Mouse (Mus musculus) embryo, embryonic 11 days (tissue): Measurements from ENCODE around the gene Pyroxd1.

Experiments
- DNase-seq: peaks from one replicate; pipeline ENCODE4 v3.0.0-alpha.2; 2015

Gene Pyroxd1

DNA sequence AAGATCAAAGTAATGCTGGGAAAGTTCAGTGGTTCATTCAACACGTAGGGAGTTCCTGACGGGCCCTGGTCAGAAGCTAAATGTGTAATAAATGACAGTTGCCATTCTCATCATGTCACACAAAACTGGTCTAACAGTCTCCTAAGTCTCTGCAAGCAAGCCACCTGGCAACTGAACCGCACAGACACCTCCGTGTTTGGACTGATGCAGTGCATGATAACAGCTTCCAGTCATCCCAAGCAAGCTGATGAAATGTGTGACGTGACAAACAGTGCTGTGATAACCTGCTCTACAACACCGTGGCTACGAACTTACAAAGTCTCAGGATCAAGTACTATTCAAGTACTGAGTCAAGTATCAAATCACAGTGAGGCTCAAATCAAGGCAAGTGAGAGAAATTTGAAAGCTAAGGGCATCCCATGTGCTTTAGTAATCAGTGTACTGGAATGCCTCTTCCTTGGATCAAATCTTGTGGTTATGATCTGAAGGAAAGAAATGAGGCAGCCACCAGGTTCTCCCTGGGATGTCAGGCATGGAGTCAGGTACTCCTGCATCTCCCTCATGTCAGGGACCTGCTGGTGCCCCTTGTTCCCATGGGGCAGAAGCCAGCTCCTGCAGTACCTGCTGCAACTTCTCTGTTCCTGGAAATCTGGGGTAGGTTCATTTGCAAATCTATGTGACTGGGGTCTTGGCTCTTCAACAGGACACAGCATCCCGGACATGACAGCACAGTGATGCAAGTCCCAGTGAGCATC lies 33.3 kb downstream of the Pyroxd1 start:
- no peak for DNase-seq

DNA sequence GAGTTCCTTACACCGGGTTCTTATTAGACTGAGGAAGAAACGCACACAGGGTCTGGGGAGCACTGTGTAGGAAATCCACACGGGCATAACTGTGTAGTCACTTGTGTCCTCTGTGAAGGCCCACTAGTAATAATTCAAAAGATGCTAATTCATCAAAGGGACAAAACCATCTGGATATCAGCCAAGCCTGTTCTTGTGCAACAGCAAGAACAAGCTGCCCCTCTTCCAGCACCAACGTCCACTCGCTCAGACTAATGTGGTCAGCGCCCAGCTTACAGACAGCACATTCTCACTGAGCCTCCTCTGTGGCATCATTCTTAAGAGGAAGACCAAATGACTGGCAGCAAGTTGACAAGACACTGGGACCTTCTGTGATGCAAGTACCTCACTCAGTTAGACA lies 34.5 kb downstream of the Pyroxd1 start:
- DNase-seq, result no peak

DNA sequence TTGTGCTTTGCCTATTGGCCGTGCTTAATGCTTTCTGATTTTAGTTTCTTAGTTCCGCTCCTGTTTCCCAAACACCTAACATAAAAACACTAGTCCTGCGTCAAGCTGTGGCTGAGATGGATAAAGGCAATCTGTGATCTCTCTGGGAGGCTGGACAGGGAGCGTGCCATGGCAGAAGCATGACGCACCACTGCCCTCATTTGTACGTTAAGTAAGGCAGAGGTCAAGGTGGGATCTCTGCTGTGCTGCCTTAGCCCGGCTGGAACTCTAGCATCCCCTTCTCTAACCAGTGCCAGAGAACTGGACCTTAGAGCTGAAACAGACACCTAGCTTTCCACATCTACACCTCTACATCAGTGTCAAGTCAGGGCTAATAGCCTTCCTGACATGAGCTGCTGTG lies 36.2 kb downstream of the Pyroxd1 start:
- DNase-seq, result no peak

DNA sequence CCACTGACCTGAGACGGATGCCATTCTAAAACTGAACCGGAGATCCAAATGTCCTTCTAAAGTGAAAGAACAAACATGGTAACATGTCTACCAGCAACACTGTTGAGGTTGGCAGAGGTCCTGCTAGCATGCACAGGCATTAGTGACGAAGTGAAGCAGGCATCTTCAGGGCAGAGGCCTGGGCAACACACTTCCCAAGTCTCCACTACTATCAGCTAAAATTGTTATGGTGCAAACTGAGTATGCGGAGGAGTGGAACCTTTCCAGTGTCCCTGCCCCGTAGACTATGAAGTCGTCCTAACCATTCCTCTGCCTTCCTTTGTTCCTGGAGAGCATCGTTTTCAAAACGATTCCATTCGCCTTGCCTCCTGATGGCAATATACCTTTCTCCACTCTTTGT lies 39.1 kb downstream of the Pyroxd1 start:
- no peak for DNase-seq

DNA sequence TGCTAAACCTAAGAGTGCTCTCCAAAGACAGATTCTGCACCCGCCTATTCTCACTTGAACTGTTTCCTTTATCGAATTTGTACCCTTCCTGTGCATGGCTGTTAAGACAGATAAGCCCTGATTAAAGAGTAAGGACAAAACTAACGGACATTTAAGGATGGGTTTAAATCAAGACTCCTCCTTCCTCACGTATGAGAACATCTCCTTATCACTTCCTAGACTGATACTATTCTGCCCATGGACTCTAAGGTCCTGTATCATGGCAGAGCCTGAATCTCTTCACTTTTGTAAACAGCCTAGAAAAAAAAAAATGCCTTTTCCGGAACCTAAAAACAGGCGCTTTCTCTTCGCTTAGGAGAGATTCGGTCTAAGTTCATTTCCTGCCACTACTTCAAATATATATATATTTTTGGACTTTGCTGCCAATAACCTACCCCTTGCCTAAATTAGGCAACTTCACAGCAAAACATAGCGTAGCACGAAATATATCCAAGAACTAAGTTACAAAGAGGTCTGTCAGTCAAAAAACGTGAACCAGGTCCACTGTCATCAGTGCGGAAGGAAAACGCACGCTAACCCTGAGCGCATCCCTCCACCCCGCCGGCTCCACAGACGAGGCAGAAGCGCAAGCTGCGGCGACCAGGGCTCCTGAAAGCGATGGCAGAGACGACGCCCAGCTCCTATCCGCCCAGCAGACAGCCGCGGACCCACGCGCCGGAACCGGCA lies 41.0 kb downstream of the Pyroxd1 start:
- no peak for DNase-seq

DNA sequence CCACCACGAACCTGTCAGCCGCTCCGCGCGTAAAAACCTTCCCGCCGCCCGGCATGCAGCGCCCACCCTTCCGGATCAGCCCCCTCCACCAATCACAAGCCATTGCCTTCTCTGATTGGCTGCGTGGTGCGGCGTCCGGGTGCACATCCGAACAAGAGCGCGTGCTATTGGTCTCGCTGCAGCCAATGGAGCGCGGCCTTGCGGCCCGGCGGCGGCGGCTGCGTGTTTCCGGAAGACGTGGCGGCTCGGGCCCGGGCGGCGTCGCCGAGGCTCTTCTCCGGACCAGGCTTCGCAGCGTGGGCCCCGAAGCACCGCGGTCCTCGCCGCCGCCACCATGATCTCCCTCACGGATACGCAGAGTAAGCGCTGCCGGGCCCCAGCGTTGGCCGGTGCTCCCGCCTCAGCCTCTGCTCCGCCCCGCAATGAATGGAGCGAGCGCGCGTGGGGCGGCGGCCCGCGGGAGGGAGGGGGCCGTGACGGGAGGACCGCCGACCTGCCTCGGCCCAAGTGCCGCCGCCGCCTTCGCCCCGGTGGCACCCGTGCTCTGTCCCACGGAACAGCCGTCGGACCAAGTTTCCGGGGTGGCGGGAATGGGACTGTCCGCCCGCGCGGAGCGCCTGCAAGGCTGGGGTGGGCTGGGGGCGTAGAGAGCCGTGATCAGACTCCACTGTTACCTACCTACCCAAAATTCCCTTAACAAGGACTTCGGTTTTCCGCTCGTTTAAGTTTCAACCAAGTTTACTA lies 41.7 kb downstream of the Pyroxd1 start, which contains the start of the genes Recql and Golt1b:
TSS of gene Recql (minus strand) at position 77 of the 744 bp plus-strand sequence.
TSS of gene Golt1b (plus strand) at position 211 of the 744 bp plus-strand sequence.
- DNase-seq, result peak; percentile 96

DNA sequence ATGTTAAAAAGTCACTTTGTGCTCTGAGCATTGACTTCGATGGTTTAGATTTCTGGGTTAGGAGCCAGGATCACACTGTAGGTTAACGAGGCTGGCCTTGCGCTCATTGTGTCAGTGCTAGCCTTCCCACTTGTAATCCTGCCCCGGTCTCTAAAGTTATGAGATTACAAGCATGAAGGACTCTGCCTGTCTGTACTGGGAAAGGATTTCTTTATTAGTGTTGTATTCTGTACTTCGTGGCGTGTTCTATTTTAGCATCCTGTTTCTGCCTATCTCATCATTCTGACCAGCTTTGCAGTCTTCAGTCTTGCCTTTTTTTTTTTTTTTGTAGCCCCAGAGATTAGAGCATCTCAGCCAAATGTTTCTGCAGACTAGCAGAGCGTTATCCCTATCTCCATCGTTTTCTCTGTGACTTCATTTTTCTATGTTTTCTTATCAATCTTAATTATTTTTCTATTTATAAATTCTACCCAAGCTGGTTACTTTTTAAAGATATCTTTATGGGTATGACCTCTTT lies 42.4 kb downstream of the Pyroxd1 start:
- DNase-seq, result no peak

DNA sequence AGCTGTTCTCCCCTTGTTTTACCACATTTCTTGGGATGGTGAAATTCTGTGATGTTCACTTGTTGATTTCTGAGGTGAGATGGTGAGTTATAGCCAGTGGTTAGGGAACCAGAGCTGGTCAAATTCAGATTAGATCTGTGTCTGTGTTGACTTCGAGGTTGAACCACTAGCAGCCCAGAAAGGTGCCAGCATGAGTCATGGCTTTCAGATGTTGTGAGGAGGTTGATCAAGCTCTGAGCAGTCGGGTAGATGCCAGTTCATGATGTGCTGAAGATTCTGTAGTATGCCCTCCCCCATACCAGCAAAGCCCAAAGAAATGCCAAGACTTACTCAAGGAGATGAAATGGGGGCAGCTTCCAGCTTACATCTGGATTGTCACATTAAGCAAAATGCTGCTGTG lies 43.6 kb downstream of the Pyroxd1 start:
- no peak for DNase-seq

DNA sequence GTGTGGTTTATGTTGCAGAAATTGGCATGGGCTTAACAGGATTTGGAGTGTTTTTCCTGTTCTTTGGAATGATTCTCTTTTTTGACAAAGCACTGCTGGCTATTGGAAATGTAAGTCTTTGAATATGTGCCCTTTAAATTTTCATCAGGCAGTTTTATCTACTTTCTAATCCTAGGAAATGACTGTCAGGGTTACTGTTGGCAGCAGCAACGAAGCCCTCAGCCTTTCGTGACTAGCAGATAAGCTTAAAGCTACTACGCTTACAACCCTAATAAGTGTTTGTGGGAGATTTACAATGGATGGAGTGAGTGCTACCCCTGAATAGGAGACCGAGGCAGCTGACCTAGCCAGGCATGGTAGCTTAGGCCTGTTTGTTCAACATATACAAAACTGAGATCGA lies 46.9 kb downstream of the Pyroxd1 start:
- no peak for DNase-seq

DNA sequence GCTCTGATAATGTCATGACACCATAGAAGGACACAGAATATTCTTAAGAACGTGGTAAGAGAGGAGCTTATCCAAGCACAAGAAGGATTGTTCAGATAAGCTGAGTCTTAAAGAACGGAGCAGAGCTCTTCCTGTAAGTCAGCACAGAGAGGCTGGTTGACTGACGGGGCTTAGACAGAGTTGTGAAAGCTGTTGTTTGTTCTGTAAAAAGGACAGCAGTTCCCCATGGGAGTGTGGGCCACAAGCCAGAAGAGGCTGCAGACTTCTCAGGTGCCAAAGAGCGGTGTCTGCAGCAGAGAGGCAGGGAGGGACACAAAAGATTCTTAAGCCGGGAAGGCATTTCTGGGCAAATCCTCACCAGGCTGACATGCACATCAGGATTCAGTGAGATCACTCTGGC lies 49.2 kb downstream of the Pyroxd1 start:
- DNase-seq, result no peak

DNA sequence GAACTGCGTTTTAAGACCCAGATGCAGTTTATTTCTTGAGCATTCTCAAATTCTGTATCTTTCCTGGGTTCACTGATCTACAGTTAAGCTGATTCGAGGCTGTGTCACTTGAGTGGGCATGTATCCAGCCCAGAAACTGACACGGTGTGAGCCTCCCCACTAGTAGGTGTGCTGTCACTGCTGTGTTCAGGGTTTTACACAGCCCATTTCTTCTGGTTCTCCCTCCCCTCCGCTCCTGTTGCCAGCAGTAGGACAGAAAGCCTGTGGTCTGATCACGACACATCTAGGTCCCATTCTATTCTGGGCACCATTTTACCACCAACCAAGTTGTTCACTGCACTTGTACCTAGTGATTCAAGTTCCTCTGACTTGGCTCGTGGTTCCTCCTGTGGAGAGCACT lies 50.3 kb downstream of the Pyroxd1 start:
- DNase-seq, result no peak

DNA sequence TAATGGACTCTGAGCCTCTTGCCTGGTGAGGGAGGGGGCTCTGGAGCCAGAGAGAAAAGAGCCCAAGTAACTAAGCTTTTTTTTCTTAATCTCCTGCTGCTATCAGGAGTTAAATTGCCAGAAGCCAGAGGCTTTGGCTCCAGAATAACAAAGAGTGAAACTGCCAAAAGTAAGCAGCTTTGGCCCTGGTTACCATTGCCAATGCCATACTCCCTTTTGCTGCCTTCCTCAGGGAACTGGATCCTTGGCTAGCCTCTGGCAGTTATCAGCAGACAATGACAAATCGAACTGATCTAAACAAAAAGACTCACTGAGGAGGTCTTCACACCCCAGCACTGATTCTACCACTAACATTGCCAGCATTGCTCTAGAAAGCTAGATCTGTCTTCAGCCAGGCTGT lies 65.7 kb downstream of the Pyroxd1 start:
- no peak for DNase-seq
